17 mouse cellular contexts compared by ENCODE assay signal in the genomic region with DNA sequence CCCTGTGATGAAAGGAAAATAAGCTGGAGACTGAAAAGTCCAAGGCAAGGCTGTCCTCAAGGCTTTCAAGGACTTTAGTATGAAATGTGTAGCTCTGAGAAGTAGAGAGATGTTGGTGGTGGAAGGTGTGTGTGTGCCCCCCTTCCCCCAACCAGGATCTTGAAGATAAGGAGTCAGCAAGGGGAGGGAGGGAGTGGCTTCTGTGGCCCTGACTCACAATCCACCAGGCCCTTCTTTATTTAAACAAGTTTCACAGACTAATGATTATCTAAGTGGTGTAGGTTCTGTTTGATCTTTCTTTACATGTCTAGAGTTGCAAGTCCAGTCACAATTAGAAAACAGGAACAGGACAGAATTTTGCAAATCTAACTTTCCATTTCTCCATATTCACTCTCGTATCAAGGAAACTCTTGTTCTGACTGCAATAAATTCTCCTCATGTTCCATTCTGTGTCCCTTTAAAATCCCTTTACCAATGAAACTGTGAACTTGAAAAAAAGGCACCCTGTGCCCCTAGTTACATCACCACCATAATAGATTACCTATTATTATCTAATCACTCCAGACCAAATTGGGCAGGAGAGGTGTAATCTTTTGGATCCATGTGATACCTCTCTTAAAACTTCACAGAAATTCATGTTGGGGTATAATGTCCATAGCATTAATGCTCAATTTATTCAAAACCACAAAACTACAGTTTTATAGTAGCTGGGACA. TPM values are rescaled to one million over a fixed set of nuclear protein-coding genes. Genes with fewer than 3 reads are reported as not detected.
DNase-seq lines count a peak whose midpoint lies in the region; ATAC-seq and TF ChIP-seq lines count a peak whose summit lies in the region.
"Not testable (repeated sequence)": the region's sequence is repeated elsewhere in the genome, so short reads cannot be mapped to it uniquely, and the experiment has no call there.
"Had no signal": no experiment of that assay in that cellular context is flagged by ENCODE, and none has a peak within 500 bp of the region (broad histone marks: within the 10 kb centered on the region; RNA-seq: fewer than 3 reads in every experiment).

No protein-coding gene starts in this region.

- WGBS in intestine, embryonic 14.5 days: no CpG with 5 or more reads among the region's 1 CpGs
- WGBS in liver, embryonic 11.5 days: 80% methylated on average over 1 of the region's 1 CpGs
- WGBS in liver, embryonic 15.5 days (ENCODE audit: insufficient replicate concordance): 61% methylated on average over 1 of the region's 1 CpGs
- no CpG with 5 or more reads among the region's 1 CpGs for WGBS in lung, postnatal 0 days
- WGBS in stomach, embryonic 15.5 days: 58% methylated on average over 1 of the region's 1 CpGs

- TF ChIP-seq EP300 in lung, postnatal 0 days (IDR thresholded peaks at IDR 0.05): not testable (repeated sequence)

- peak; percentile 64; the same call in 1 of the 2 replicates for ATAC-seq in intestine, embryonic 14.5 days (replicated peaks; ENCODE audit: low FRiP score, low TSS enrichment, low read depth)
- ATAC-seq in liver, embryonic 11.5 days (replicated peaks; ENCODE audit: low FRiP score): peak; percentile 74
- peak; percentile 77 for ATAC-seq in liver, embryonic 15.5 days (ENCODE audit: insufficient read depth)
- 0 out of 2 replicates have a peak, but pooled peaks have one; percentile 30 for ATAC-seq in lung, postnatal 0 days
- ATAC-seq in stomach, embryonic 15.5 days (ENCODE audit: insufficient read depth, low FRiP score, low read depth): peak; percentile 62

- not testable (repeated sequence) for H3K9ac ChIP-seq in intestine, embryonic 14.5 days (ENCODE audit: low read length); liver, embryonic 11.5 days (ENCODE audit: low read depth, low read length); liver, embryonic 15.5 days; lung, postnatal 0 days (replicated peaks; ENCODE audit: low read depth); stomach, embryonic 15.5 days

- H3K9me3 ChIP-seq in intestine, embryonic 14.5 days (ENCODE audit: control insufficient read depth, low read length); liver, embryonic 11.5 days (ENCODE audit: control insufficient read depth, low read length); liver, embryonic 15.5 days (replicated peaks); lung, postnatal 0 days (ENCODE audit: low read length); stomach, embryonic 15.5 days: not testable (repeated sequence)

- not testable (repeated sequence) for H3K4me2 ChIP-seq in intestine, embryonic 14.5 days (ENCODE audit: low read length); liver, embryonic 11.5 days; liver, embryonic 15.5 days; lung, postnatal 0 days (replicated peaks; ENCODE audit: low read depth, low read length); stomach, embryonic 15.5 days

- H3K27ac ChIP-seq in intestine, embryonic 14.5 days (ENCODE audit: low read depth); liver, embryonic 11.5 days (ENCODE audit: low read depth, low read length); lung, postnatal 0 days (ENCODE audit: low read length); stomach, embryonic 15.5 days: not testable (repeated sequence)
- peak overlapping the region; percentile 73 for H3K27ac ChIP-seq in liver, embryonic 15.5 days (replicated peaks)

- TF ChIP-seq CTCF in lung, postnatal 0 days (IDR thresholded peaks at IDR 0.05): not testable (repeated sequence)

- H3K4me3 ChIP-seq in intestine, embryonic 14.5 days (ENCODE audit: low read depth, low read length); liver, embryonic 11.5 days (ENCODE audit: low read depth, low read length); liver, embryonic 15.5 days (replicated peaks); lung, postnatal 0 days (ENCODE audit: low read depth, low read length); stomach, embryonic 15.5 days (replicated peaks): not testable (repeated sequence)

- not testable (repeated sequence) for DNase-seq in intestine, embryonic 14.5 days (ENCODE audit: low spot score); liver, embryonic 11.5 days (ENCODE audit: low spot score); lung, postnatal 0 days (ENCODE audit: low spot score)
- peak; percentile 45 for DNase-seq in kidney, adult 9 months
- DNase-seq in urinary bladder, postnatal 14 days (ENCODE audit: low spot score): peak; percentile 43

- H3K36me3 ChIP-seq in intestine, embryonic 14.5 days (ENCODE audit: control insufficient read depth, insufficient read depth, low read length); liver, embryonic 11.5 days (ENCODE audit: control insufficient read depth, insufficient read depth, low read length); liver, embryonic 15.5 days (replicated peaks); lung, postnatal 0 days (ENCODE audit: insufficient read depth, low read length); stomach, embryonic 15.5 days: not testable (repeated sequence)

- not testable (repeated sequence) for H3K27me3 ChIP-seq in intestine, embryonic 14.5 days (replicated peaks; ENCODE audit: control insufficient read depth, insufficient read depth, low read length); liver, embryonic 11.5 days (replicated peaks; ENCODE audit: control insufficient read depth, insufficient read depth, low read length); liver, embryonic 15.5 days; lung, postnatal 0 days (replicated peaks; ENCODE audit: insufficient read depth, low read length); stomach, embryonic 15.5 days (replicated peaks)

- H3K4me1 ChIP-seq in intestine, embryonic 14.5 days (replicated peaks; ENCODE audit: control insufficient read depth, insufficient read depth, low read length); liver, embryonic 11.5 days (replicated peaks; ENCODE audit: control insufficient read depth, insufficient read depth, low read length); lung, postnatal 0 days (ENCODE audit: insufficient read depth, low read depth, low read length); stomach, embryonic 15.5 days: not testable (repeated sequence)
- H3K4me1 ChIP-seq in liver, embryonic 15.5 days (replicated peaks): peaks cover 21% of the 10 kb centered on the region

RNA-seq across cellular contexts. Expression of a gene that starts 22.4 kb away (rescaled TPM):
- 0.83 and 1.5 TPM in 2 replicates for polyA plus RNA-seq in intestine, embryonic 14.5 days (2014; fragmentation: Nextera tagmentation; extraction: Ambion mirVana)
- polyA plus RNA-seq in liver, embryonic 11.5 days (2014; fragmentation: Nextera tagmentation; extraction: Ambion mirVana): not detected in 2 replicates
- polyA plus RNA-seq in liver, embryonic 15.5 days (2015; fragmentation: Nextera tagmentation; extraction: Ambion mirVana): 0.79 and 0.93 TPM in 2 replicates
- polyA plus RNA-seq in lung, postnatal 0 days (2015; fragmentation: Nextera tagmentation; extraction: Ambion mirVana): 0.29 TPM in 1 of 2 replicates, not detected in the other
- 1.7 and 2.3 TPM in 2 replicates for polyA plus RNA-seq in stomach, embryonic 15.5 days (2015; fragmentation: Nextera tagmentation; extraction: Ambion mirVana)
- polyA plus RNA-seq: embryonic facial prominence, embryonic 14.5 days; erythroblast, embryonic 14.5 days; forebrain, embryonic 11.5 days; forebrain, embryonic 15.5 days; heart, embryonic 13.5 days; heart, postnatal 0 days; hindbrain, embryonic 11.5 days had no signal

RNA-seq across cellular contexts. Expression of a gene that starts 43.3 kb away (rescaled TPM):
- polyA plus RNA-seq in intestine, embryonic 14.5 days (2014; fragmentation: Nextera tagmentation; extraction: Ambion mirVana): not detected in 2 replicates
- 0.44 TPM in 1 of 2 replicates, not detected in the other for polyA plus RNA-seq in liver, embryonic 11.5 days (2014; fragmentation: Nextera tagmentation; extraction: Ambion mirVana)
- polyA plus RNA-seq in liver, embryonic 15.5 days (2015; fragmentation: Nextera tagmentation; extraction: Ambion mirVana): 0.30 and 0.76 TPM in 2 replicates
- polyA plus RNA-seq in lung, postnatal 0 days (2015; fragmentation: Nextera tagmentation; extraction: Ambion mirVana): not detected in 2 replicates
- polyA plus RNA-seq in stomach, embryonic 15.5 days (2015; fragmentation: Nextera tagmentation; extraction: Ambion mirVana): 0.23 TPM in 1 of 2 replicates, not detected in the other
- polyA plus RNA-seq: adrenal gland, adult 2 months; cerebellum, adult 2 months; embryonic facial prominence, embryonic 10.5 days; embryonic facial prominence, embryonic 14.5 days; erythroblast, embryonic 14.5 days; forebrain, embryonic 11.5 days; forebrain, embryonic 15.5 days; heart, embryonic 13.5 days; heart, postnatal 0 days; hindbrain, embryonic 11.5 days had no signal

RNA-seq across cellular contexts. Expression of a gene that starts 55.1 kb away (rescaled TPM):
- not detected in 2 replicates for polyA plus RNA-seq in intestine, embryonic 14.5 days (2014; fragmentation: Nextera tagmentation; extraction: Ambion mirVana)
- polyA plus RNA-seq in liver, embryonic 11.5 days (2014; fragmentation: Nextera tagmentation; extraction: Ambion mirVana): 0.25 TPM in 1 of 2 replicates, not detected in the other
- 1.5 and 2.2 TPM in 2 replicates for polyA plus RNA-seq in liver, embryonic 15.5 days (2015; fragmentation: Nextera tagmentation; extraction: Ambion mirVana)
- not detected in 2 replicates for polyA plus RNA-seq in lung, postnatal 0 days (2015; fragmentation: Nextera tagmentation; extraction: Ambion mirVana)
- 0.09 and 0.24 TPM in 2 replicates for polyA plus RNA-seq in stomach, embryonic 15.5 days (2015; fragmentation: Nextera tagmentation; extraction: Ambion mirVana)
- polyA plus RNA-seq: adrenal gland, adult 2 months; embryonic facial prominence, embryonic 14.5 days; erythroblast, embryonic 14.5 days; forebrain, embryonic 15.5 days; heart, postnatal 0 days had no signal
